Mouse (Mus musculus): ENCODE results near the gene Arsb. TPM values are rescaled to one million over a fixed set of nuclear protein-coding genes. Genes with fewer than 3 reads are reported as not detected.
"Not testable (repeated sequence)": the region's sequence is repeated elsewhere in the genome, so short reads cannot be mapped to it uniquely, and the experiment has no call there.

Arsb gene
- total RNA-seq, 2 experiments from 2014 or later = 9.5 to 9.6 TPM

DNA sequence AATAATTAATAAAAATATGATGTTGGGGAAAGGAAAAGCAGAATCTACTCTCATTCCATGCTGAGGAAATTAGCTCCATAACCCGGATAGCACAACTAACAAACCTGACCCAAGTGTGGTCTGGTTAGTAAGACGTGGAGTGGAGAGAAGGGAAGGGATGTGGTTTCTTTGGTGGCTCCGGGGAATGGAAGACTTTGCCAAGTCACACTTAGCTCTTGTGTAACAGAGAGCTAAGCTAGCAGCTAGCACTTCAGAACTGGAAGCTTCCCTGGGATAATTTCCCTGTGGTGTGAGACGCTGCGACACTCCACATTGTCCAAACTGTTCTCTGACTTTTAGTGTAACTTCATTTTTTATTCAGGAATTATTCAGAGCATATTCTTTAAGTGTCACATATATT, 198.7 kb downstream of the Arsb start:
- DNase-seq = no peak
- intact Hi-C loops (cut with DNase I) = no loop called here

DNA sequence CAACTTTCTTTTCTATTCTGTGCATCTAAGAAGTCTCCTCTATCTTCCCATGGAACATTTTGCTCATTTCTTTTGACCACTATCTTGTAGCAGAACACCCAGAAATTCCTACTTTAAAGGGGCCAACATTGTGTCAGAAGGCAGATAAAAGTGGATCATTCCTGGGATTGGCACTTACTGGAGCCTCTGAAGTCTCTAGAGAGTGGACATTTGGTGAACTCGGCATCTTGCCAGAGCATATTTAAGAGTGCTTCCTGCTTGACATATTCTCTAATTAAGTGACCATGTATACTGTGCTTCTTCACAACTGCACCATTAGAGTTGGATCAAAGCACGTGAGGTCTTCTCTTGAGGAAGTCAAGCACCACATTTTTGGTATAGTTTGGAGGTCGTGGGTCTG, 201.0 kb downstream of the Arsb start:
- DNase-seq = no peak
- intact Hi-C loops (cut with DNase I) = no loop called here

DNA sequence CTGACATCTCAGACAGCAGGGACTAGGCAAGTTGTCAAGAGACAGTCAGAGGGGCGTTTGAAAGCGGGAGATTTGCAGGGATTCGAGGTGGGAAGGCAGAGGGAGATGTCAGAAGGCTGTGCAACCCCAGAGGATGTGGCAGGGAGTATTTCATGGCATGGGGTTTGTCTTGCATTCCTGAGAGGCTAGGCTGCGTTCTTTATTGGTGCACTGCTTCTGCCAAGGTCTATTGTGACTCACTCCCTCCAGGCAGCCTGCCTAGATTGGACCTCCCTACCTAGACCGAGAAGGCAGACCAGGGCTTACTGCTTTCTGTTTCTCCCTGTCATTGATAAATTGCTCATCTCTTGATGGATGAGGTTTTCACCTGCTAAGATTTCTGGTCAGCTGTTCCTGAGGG, 204.2 kb downstream of the Arsb start:
- intact Hi-C loops (cut with DNase I) = no loop called here
- no peak for DNase-seq

DNA sequence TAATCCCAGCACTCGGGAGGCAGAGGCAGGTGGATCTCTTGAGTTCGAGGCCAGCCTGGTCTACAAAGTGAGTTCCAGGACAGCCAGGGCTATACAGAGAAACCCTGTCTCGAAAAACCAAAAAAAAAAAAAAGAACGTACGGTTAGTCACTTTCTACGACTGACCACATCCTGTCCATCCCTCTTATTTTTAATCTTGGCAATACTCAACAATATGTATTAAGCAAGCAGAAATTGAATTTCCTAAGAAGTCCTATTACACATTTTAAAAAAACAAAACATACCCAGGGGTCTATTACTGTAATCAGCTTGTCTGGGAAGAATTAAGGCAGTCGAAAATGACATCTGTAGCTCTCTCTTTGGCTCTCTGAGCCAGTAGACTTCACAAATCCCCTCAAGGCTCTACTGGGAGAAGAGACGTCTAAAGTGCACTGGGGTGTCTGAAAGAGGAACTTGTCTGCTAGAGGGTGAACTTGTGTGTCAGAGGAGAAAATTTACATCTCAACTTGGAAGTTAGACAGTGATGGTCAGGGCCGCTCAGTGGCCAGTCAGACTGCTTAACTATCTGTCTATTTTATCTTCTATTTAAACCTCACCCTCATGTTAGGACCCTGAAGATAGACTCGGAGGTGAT, 205.6 kb downstream of the Arsb start:
- no peak for DNase-seq
- intact Hi-C loops (cut with DNase I) = no loop called here

DNA sequence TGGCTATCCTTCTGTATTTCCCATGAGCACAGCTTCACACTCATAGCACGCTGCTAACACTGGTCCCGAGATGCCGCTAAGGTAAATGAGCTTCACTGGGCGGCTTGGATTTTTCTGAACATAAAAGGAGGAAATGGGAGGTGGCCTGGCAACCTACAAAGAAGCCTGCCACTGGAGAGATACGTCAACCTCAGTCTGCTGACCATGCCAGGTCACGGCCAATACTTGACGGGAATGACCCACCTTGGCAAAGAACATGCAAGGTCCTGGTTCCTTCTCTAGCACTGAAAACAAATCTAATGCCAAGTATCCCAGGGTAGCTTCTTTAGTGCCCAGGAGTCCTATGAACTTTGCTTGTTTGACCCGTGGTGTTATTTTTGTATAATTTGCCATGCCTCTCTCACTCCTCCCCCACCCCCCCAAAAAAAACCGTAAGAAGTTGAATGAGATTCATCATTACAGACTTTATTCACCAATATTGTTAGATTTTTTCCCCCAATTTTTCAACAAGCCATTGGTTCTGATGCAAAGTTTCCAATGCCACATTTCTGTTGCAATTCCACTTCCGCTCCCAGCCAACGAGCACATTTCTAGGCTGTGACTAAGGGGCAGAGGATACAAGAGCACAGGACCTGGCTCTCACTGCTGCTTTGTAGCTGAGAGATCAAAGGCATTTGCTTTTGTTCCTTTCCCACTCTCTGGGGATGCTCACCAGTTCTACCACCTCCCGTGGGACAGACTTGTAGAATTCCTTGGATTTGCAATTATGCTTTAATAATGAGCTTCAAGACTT, 207.5 kb downstream of the Arsb start:
- intact Hi-C loops (cut with DNase I) = no loop called here

DNA sequence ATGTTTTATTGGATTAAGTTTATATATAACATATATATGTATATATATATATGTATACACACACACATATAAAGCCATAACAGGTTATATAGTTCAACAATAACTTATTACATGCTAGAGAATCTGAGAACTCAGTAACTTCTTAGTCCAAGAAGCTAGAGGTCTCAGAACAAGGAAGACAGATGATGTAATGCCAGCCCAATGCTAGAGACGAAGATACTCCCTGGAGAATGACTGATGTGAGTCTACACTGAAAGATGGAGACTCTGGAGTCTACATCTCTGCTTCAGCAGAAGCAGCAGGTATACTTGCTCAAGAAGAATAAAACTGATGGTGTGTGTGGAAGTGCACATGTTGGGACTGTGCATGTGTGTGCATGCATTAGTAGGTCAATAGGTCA, 208.3 kb downstream of the Arsb start:
- intact Hi-C loops (cut with DNase I) = no loop called here
- DNase-seq = no peak

More for the DNA sequence above, 207.5 kb downstream of the Arsb start:
- no peak for DNase-seq

DNA sequence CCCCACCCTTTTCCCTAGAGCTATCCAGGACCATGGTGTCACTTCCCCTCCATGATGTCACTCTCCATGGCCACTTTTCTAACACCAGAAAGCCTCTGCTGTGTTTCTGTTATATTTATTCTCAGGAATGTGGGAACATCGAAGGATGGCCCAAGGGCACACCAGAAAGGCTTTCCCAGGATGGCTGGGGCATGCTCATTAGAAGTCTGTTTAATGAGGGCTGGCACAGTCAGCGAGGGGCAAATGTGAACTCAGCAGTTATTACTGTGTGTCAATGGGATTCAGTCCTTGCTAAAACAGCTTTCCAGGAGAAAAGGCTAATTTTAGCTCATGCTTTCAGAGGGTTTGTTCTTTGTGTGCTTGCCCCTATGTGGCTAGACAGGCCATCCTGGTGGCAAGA, 213.1 kb downstream of the Arsb start:
- no peak for DNase-seq
- intact Hi-C loops (cut with DNase I) = no loop called here

DNA sequence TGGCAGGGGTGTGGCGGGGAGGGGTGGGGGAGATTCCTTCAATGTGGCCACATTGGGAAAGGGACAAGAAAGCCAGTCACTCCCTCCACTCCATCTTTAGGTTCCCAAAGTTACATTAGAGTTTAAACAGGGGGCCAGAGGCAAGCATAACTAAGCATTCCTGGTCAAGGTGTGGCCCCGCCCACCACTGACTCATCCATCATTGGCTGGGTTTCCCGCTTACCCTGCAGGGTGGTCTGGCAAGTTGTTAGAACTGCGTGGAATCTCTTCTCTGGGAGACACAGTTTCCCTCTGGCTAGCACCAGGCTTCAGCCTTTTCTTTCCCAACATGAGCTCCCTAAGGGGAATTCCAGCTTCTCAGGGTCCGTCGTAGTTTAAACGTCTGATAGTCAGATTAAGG, 213.8 kb downstream of the Arsb start:
- intact Hi-C loops (cut with DNase I) = no loop called here
- DNase-seq = no peak

DNA sequence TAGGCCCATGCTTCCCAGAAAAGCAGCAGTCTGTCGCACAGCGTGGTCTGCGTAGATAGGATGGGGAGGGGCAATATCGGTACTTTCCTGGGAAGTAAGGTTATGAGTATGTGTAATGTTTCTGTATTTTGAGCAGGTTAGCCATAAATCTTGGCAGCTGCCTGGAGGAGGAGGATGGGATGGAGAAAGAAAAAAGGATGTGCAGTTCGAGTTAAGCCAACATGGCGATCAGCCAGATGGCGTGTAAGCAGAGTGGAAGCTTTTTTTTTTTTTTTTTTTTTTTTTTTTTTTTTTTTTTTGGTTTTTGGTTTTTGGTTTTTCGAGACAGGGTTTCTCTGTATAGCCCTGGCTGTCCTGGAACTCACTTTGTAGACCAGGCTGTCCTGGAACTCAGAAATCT, 214.3 kb downstream of the Arsb start:
- intact Hi-C loops (cut with DNase I); DNase-seq: not testable (repeated sequence)

DNA sequence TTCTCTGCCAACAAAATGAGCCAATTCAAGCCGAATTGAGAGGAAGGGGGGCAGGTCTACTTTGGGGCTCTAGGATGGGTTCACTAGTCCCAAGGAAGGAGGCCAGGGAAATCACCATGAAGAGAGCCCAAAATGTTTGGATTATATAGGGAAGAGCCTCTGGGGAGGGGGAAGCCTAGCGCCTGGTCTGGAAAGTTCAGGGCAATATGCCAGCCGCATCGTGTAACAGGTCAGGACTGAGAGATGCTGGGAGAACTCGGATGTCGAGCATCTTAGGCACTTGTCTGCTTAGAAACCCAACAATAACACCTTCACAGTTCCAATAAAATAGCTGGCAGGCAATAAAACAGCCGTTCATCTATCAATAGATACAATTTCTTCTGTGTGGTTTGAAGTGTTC, 216.2 kb downstream of the Arsb start:
- no peak for DNase-seq
- intact Hi-C loops (cut with DNase I) = no loop called here

DNA sequence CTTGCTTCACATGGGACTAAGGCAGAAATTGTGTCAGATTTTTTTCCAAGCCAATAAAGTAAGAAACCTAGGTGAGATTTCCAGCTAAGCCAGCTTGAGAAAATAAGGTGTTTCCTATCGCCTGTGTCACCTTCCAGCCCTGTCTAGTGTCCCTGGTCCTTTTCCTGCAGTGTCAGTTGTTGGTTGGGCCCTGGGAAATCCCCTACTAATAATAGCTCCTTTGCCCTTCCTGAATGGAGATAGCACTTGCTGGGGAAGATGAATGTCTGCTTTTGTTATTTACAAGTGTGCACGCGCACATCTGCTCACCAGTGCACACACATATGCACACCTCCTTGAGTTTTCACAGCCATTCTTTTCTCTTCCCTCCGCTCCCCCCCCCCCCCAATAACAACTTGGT, 217.8 kb downstream of the Arsb start:
- DNase-seq = peak in 1 of 2 experiments; percentile 40
- intact Hi-C loops (cut with DNase I) = no loop called here

DNA sequence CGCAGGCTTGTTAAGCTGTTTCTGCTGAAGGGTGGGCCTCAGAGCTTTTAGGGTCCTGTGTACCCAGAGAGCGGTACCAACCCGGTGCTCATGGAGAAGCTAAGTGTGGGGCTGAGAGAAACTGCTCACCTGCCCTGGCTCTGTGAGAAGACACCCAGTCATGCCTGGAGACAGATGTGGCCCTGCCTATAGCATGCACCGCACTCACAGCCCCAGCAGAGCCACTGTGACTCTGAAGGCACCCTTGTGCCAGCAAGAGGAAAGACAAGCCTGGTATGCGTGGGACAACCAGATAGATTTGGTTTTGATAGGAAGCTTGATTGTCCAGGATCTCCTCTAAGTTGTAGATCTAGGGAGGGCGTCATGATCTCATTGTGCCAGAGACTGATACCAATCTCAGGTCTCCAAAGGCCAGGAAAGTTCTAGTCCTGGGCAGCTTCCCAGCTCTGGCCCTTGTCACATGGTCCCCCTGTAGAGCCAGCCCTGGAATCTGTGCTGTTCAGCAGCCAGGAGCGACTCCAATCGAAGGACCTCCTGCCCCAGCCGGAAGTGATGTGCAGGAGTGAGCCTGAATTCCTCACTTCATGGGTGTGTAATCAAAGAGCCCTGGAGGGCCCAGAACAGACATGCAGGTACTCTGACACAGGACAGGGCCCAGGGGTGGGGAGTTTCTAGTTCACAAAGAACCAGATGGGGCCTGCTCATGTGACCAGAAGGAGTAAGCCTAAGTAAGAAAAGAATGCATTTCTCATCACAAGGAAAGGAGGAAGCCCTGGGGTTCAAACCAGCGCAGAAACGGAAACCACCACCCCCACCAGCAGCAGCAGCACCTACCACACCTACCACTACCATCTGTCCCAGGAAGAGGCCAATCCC, 218.5 kb downstream of the Arsb start:
- peak; percentile 46 to 50 for DNase-seq
- intact Hi-C loops (cut with DNase I) = loop anchor here (5.0 kb wide), 1 partner anchor 67 kb away; the partner anchor contains the start of gene Lhfpl2

DNA sequence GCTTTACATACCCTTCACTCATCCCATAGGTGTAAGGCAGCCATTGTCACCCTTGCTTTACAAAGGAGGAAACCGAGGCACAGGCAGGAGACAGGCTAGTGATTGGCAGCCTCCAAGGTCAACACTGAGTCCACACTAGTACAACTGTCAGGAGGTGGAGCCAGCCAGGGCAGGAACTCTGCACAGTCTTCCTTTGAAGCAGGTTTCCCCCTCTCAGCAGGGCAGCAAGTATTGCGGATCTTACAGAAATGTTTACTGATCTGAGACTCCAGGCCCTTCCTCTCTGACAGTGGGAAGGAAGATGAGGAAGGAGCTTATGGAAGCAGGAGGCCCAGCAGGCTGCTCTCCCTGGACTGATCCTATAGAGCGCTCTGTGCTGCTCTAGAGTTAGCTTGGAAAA, 219.4 kb downstream of the Arsb start:
- intact Hi-C loops (cut with DNase I) = loop anchor here (5.0 kb wide), 1 partner anchor 66 kb away; the partner anchor contains the start of gene Lhfpl2
- no peak for DNase-seq

DNA sequence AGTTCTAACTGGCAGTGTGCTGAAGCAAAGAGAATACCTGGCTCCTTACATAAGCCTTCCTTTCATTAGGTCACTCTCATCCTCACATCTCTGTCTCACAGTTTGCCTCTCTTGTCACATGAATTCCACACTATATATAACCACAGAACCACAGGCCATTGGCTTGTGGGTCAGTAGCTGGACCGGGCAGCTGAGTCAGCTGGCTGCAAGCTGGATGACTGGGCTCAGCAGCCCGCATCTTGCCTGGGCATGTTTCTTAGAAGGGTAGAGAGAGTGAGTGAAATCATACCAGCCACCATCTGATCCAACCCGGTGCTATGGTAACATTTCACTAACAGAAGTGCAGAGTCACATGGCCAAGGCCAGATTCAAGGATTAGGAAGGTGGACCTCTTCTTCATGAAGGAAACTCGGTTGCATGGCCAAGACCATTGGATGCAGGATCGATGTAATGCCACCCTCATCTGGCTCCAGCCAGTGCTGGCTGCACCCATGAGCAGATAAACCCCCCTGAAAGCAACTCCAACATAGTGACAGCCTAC, 221.0 kb downstream of the Arsb start:
- DNase-seq = no peak
- intact Hi-C loops (cut with DNase I) = loop anchor here (5.0 kb wide), 1 partner anchor 65 kb away; the partner anchor contains the start of gene Lhfpl2

Small RNA genes within 50 kb of the gene (microRNA-seq; reads per million reads assigned to microRNA genes)
- 0 reads per million in 2 experiments for gene Gm25534
- 0 reads per million in 2 experiments for gene Mir5624

Other genes with a start within 250 kb of the Arsb start
- gene Bhmt, start 133.7 kb upstream of the Arsb start, total RNA-seq (2021) = not detected
- not detected for gene Bhmt2, start 97.3 kb upstream of the Arsb start, total RNA-seq (2021)
- gene Dmgdh, start 97.2 kb upstream of the Arsb start, total RNA-seq (2021) = not detected